Mouse (Mus musculus) ES-E14 (cell line): Measurements from ENCODE around the gene Mcm9.

Experiments
- CHD2 ChIP-seq: IDR thresholded peaks from 2 replicates; pipeline ENCODE4 v1.6.1; 2014; ENCODE audit warnings: mild to moderate bottlenecking, low read depth, low read length, inconsistent platforms
- HCFC1 ChIP-seq: IDR thresholded peaks from 2 replicates; pipeline ENCODE4 v1.6.1; 2012; ENCODE audit warnings: low read length, inconsistent platforms, borderline replicate concordance; ENCODE audit not compliant: insufficient read depth
- MAFK ChIP-seq: IDR thresholded peaks from 2 replicates; pipeline ENCODE4 v1.6.1; 2014; ENCODE audit warnings: mild to moderate bottlenecking, low read depth, low read length, inconsistent platforms; ENCODE audit not compliant: insufficient read depth
- ZNF384 ChIP-seq: IDR thresholded peaks from 2 replicates; pipeline ENCODE4 v1.6.1; 2012; ENCODE audit warnings: low read depth, low read length, inconsistent platforms

DNA sequence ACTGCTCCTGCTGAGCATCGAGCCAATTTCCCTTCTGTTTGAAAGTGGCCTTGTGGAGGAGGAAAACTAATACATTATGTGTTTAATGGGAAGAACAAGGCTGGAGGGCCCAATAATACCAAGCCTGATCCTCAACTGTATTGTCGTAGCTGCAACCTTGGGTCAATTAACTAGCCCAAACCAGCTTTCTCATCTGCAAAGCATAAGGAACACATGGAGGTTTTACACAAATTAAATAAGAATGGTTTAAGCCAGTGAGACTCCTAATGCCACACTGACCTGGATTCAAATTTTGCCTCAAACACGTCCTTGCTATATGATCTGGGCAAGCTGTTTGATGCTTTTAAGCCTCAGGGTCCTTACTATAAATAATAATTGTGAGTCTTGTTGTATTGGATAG lies 125.2 kb downstream of the Mcm9 start:
- TF ChIP-seq CHD2: no peak
- TF ChIP-seq ZNF384: no peak
- TF ChIP-seq MAFK: no peak
- TF ChIP-seq HCFC1: no peak
